Mouse (Mus musculus): ENCODE measurements around the gene Sez6l.

DNA sequence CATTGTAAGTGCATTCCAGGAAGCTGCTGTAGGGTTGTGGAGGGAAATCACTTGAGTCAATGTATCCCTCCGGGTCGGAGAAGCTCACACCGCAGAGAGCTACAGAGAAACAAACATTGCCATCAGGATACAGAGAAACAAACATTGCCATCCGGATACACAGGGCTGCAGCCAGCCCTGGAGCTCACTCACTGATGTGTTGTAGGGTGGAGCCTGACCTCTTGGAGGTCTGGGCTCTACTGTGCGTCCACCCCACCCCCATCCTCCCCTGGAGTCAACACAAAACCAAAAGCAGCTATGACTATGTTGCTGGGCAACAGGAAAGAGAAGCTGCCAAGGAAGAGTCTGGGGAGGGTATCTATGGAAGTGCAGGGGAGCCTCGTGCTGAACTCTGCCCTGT, 103.5 kb downstream of the Sez6l start:
- TF ChIP-seq CTCF (IDR thresholded peaks at IDR 0.05): no peak
- no peak for TF ChIP-seq POLR2A (IDR thresholded peaks at IDR 0.05; ENCODE audit: insufficient read depth, low read depth, low read length)
